Mouse (Mus musculus): ENCODE measurements around the gene Gm6377. TPM values are rescaled to one million over a fixed set of nuclear protein-coding genes. Genes with fewer than 3 reads are reported as not detected.

The Gm6377 gene
- polyA plus RNA-seq, 1 experiment from 2014 or later = not detected

- H3K4me1 ChIP-seq (replicated peaks; ENCODE audit: control insufficient read depth, insufficient read depth, low read length) = no peaks in the 10 kb centered on the region
Observed at GRCm38 (mm10) chrX:109190969-109191368, 5.6 kb upstream of the Gm6377 start.

DNA sequence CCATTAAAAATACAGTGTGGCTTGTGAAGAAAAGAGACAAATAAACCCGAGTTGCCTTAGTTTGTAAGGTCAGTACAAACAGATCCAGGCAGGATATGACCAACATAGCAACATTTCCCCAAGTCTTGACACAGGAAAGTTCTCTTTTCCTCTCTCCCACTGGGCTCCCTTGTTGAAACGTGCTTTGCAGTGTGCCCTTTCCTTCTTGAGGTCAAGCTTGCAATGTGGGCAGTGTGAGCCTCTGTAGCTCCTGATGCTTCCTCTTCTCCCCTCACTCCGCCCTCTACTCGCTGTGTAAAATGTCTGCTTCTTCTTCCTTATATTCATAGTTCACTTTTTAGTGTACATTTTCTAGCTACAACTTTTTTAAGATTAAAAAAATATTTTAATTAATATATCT, 5.1 kb upstream of the Gm6377 start:
- WGBS = 50% methylated on average over 4 of the region's 4 CpGs
- DNase-seq (ENCODE audit: low spot score) (no peak), ATAC-seq (ENCODE audit: low FRiP score) (no peak)
- Histone ChIP-seq H3K9me3 (ENCODE audit: control insufficient read depth, low read length) (no peaks in the 10 kb centered on the region), H3K4me1 (replicated peaks; ENCODE audit: control insufficient read depth, insufficient read depth, low read length) (no peaks in the 10 kb centered on the region), H3K36me3 (ENCODE audit: control insufficient read depth, insufficient read depth, low read length) (no peaks in the 10 kb centered on the region), H3K4me2 (replicated peaks; ENCODE audit: low read depth, low read length) (no peak overlapping the region), H3K9ac (ENCODE audit: low read depth, low read length) (no peak overlapping the region), H3K27me3 (ENCODE audit: control insufficient read depth, insufficient read depth, low read length) (no peaks in the 10 kb centered on the region), H3K27ac (ENCODE audit: low read depth, low read length) (no peak overlapping the region), H3K4me3 (ENCODE audit: low read depth, low read length) (no peak overlapping the region)

More at GRCm38 (mm10) chrX:109190969-109191368, 5.6 kb upstream of the Gm6377 start:
- Histone ChIP-seq H3K4me2 (replicated peaks; ENCODE audit: low read depth, low read length) (no peak overlapping the region), H3K9ac (ENCODE audit: low read depth, low read length) (no peak overlapping the region), H3K27me3 (ENCODE audit: control insufficient read depth, insufficient read depth, low read length) (no peaks in the 10 kb centered on the region), H3K4me3 (ENCODE audit: low read depth, low read length) (no peak overlapping the region), H3K36me3 (ENCODE audit: control insufficient read depth, insufficient read depth, low read length) (no peaks in the 10 kb centered on the region), H3K27ac (ENCODE audit: low read depth, low read length) (no peak overlapping the region), H3K9me3 (ENCODE audit: control insufficient read depth, low read length) (no peaks in the 10 kb centered on the region)
- no peak for DNase-seq (ENCODE audit: low spot score)
- 62% methylated on average over 4 of the region's 4 CpGs for WGBS
- ATAC-seq (ENCODE audit: low FRiP score) = no peak

DNA sequence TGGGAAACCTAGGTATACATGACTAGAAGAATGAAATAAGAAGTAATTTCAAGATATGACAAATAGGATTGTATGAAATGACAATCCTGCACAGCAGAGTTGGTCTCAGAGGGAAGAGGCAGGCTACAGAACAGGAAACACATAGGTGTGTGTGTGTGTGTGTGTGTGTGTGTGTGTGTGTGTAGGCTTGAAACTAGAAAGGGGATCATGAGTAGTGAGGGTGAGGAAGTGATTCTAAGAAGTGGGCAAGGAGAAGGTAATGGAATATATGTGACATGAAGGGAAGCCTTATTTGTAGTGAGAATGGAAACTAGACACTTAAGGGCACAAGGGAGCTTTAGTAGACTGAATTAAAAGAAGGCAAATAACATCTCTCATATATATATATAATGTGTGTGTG, 11.3 kb downstream of the Gm6377 start:
- no peak overlapping the region for H3K4me3 ChIP-seq (ENCODE audit: low read depth, low read length)
- no peak overlapping the region for H3K9ac ChIP-seq (ENCODE audit: low read depth, low read length)
- H3K4me1 ChIP-seq (replicated peaks; ENCODE audit: control insufficient read depth, insufficient read depth, low read length) = no peaks in the 10 kb centered on the region
- no peaks in the 10 kb centered on the region for H3K36me3 ChIP-seq (ENCODE audit: control insufficient read depth, insufficient read depth, low read length)
- ATAC-seq (ENCODE audit: low FRiP score) = no peak
- no peak overlapping the region for H3K27ac ChIP-seq (ENCODE audit: low read depth, low read length)
- H3K27me3 ChIP-seq (ENCODE audit: control insufficient read depth, insufficient read depth, low read length) = no peaks in the 10 kb centered on the region
- no peaks in the 10 kb centered on the region for H3K9me3 ChIP-seq (ENCODE audit: control insufficient read depth, low read length)
- no peak overlapping the region for H3K4me2 ChIP-seq (replicated peaks; ENCODE audit: low read depth, low read length)
- DNase-seq (ENCODE audit: low spot score) = no peak

DNA sequence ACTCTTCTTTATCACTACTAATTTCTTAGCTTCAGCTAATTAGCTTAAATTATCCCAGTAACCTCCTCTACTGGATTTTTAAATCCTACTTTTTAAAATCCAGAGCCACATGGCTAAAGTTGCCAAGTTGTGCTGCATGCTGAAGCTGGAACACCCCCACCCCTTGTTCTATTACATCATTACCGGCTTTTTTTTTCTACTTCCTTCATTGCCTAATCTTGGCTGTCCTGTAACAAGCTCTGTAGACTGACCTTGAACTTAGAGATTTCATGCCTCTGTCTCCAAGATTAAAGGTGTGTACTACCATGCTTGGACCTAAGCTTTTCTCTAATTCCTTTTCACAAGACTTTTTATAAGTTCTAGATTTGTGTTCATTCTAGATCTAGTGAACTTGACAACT, 32.2 kb downstream of the Gm6377 start:
- Histone ChIP-seq H3K27me3 (ENCODE audit: control insufficient read depth, insufficient read depth, low read length) (no peaks in the 10 kb centered on the region), H3K9ac (ENCODE audit: low read depth, low read length) (no peak overlapping the region), H3K27ac (ENCODE audit: low read depth, low read length) (no peak overlapping the region), H3K9me3 (ENCODE audit: control insufficient read depth, low read length) (no peaks in the 10 kb centered on the region), H3K4me1 (replicated peaks; ENCODE audit: control insufficient read depth, insufficient read depth, low read length) (no peaks in the 10 kb centered on the region), H3K4me2 (replicated peaks; ENCODE audit: low read depth, low read length) (no peak overlapping the region), H3K36me3 (ENCODE audit: control insufficient read depth, insufficient read depth, low read length) (no peaks in the 10 kb centered on the region), H3K4me3 (ENCODE audit: low read depth, low read length) (no peak overlapping the region)
- ATAC-seq (ENCODE audit: low FRiP score) (no peak), DNase-seq (ENCODE audit: low spot score) (no peak)
- WGBS = 88% methylated on average over 1 of the region's 1 CpGs

DNA sequence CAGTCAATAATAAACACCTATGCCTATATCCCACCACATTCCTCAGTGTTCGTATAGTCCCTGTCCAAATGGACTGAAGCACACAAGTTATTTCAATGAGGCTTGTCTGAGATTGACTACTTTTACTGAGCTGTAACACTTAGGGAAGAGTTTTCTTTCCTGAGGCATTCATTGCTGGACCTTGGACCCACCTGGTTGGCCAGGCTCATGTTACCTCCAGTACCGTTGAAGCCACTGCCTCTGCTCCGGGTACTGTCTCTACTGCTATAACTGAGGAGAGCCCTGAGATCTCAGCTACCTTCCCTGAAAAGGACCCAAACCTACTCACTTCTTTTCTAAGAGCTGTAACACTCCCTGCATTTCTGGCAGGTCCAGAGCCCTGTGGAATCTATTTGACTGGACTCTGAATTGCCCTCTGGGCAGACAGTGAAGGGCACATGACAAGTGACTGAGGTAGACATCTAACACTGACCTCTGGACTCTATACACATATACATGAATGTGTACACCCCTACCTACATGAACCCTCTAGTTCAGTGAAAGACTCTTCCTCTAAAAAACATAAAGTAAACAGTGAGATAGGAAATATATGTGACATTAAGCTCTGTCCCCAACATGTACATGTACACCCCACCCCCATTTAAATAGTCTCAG, 39.0 kb downstream of the Gm6377 start:
- WGBS = 76% methylated on average over 3 of the region's 3 CpGs
- no peak overlapping the region for H3K4me2 ChIP-seq (replicated peaks; ENCODE audit: low read depth, low read length)
- ATAC-seq (ENCODE audit: low FRiP score) (no peak), DNase-seq (ENCODE audit: low spot score) (no peak)
- no peak overlapping the region for H3K4me3 ChIP-seq (ENCODE audit: low read depth, low read length)
- H3K36me3 ChIP-seq (ENCODE audit: control insufficient read depth, insufficient read depth, low read length) = no peaks in the 10 kb centered on the region
- H3K27ac ChIP-seq (ENCODE audit: low read depth, low read length) = no peak overlapping the region
- no peaks in the 10 kb centered on the region for H3K9me3 ChIP-seq (ENCODE audit: control insufficient read depth, low read length)
- H3K9ac ChIP-seq (ENCODE audit: low read depth, low read length) = no peak overlapping the region
- no peaks in the 10 kb centered on the region for H3K27me3 ChIP-seq (ENCODE audit: control insufficient read depth, insufficient read depth, low read length)
- no peaks in the 10 kb centered on the region for H3K4me1 ChIP-seq (replicated peaks; ENCODE audit: control insufficient read depth, insufficient read depth, low read length)

DNA sequence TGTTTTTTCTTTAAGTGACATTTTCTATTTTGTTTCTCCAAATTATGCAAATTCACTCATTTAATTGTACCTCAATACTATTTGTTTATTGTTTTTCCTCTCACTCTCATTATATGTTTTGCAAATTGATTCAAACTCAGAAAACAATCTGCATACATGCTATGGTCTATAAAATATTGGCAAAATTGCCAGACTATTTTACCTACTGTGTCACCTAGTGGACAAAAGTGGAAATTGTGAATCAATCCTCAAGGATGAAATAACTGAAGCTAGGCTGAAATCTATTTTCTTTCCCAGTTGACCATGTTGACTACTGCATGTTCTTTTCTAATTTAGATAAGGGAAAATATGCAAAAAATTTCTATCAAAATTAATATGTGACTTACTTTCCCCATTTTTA, 41.6 kb downstream of the Gm6377 start:
- Histone ChIP-seq H3K36me3 (ENCODE audit: control insufficient read depth, insufficient read depth, low read length) (no peaks in the 10 kb centered on the region), H3K4me3 (ENCODE audit: low read depth, low read length) (no peak overlapping the region), H3K27ac (ENCODE audit: low read depth, low read length) (no peak overlapping the region), H3K9ac (ENCODE audit: low read depth, low read length) (no peak overlapping the region), H3K4me2 (replicated peaks; ENCODE audit: low read depth, low read length) (no peak overlapping the region), H3K4me1 (replicated peaks; ENCODE audit: control insufficient read depth, insufficient read depth, low read length) (no peaks in the 10 kb centered on the region), H3K9me3 (ENCODE audit: control insufficient read depth, low read length) (no peaks in the 10 kb centered on the region), H3K27me3 (ENCODE audit: control insufficient read depth, insufficient read depth, low read length) (no peaks in the 10 kb centered on the region)
- DNase-seq (ENCODE audit: low spot score) (peak; percentile 5), ATAC-seq (ENCODE audit: low FRiP score) (no peak)

Other genes with a start within 250 kb of the Gm6377 start
- 21.0 and 26.3 TPM in 2 replicates for gene Hmgn5, start 183.4 kb upstream of the Gm6377 start, polyA plus RNA-seq (2014; fragmentation: Nextera tagmentation; extraction: Ambion mirVana)
- gene Sh3bgrl, start 101.4 kb upstream of the Gm6377 start, polyA plus RNA-seq (2014; fragmentation: Nextera tagmentation; extraction: Ambion mirVana) = 194 and 210 TPM in 2 replicates